Mouse (Mus musculus) bone marrow, adult 2 months (tissue): ENCODE measurements around the gene Rps6ka5.

Source experiments
- CTCF ChIP-seq: fragments of 200-500 bp; IDR thresholded peaks from 2 replicates; pipeline ENCODE4 v1.5.1; 2011; ENCODE audit warnings: low read length, control low read depth; ENCODE audit not compliant: control insufficient read depth, insufficient read depth
- POLR2A ChIP-seq: fragments of 200-500 bp; IDR thresholded peaks from 2 replicates; pipeline ENCODE4 v1.6.1; 2011; ENCODE audit warnings: low read depth, mild to moderate bottlenecking, control low read depth, low read length, borderline replicate concordance; ENCODE audit not compliant: control insufficient read depth

- TF ChIP-seq POLR2A: no peak
- TF ChIP-seq CTCF: no peak
These were observed 28.8 kb downstream of the Rps6ka5 start for GRCm38 (mm10) chr12:100698019-100698418.
